ENCODE assay signal across 29 mouse cellular contexts in genomic region chr9:78157221-78157620, GRCm38 (mm10).
"Had no signal": no experiment of that assay in that cellular context is flagged by ENCODE, and none has a peak within 500 bp of the region (broad histone marks: within the 10 kb centered on the region; RNA-seq: fewer than 3 reads in every experiment).

No protein-coding gene starts in this region.

- H3K4me3 ChIP-seq: embryonic facial prominence, embryonic 10.5 days; embryonic facial prominence, embryonic 12.5 days; embryonic facial prominence, embryonic 13.5 days; embryonic facial prominence, embryonic 15.5 days; erythroblast, embryonic 14.5 days; forebrain, embryonic 10.5 days; forebrain, embryonic 12.5 days; forebrain, embryonic 13.5 days; forebrain, embryonic 15.5 days; gastrocnemius, adult 2 months; heart, adult 2 months had no signal

- H3K4me1 ChIP-seq: embryonic facial prominence, embryonic 10.5 days; embryonic facial prominence, embryonic 12.5 days; embryonic facial prominence, embryonic 13.5 days; embryonic facial prominence, embryonic 15.5 days; forebrain, embryonic 10.5 days; forebrain, embryonic 12.5 days; forebrain, embryonic 13.5 days; forebrain, embryonic 15.5 days had no signal

- ATAC-seq: forebrain, embryonic 13.5 days; forebrain, embryonic 14.5 days; forebrain, embryonic 15.5 days; forebrain, embryonic 16.5 days; forebrain, postnatal 0 days had no signal

- H3K9me3 ChIP-seq: embryonic facial prominence, embryonic 10.5 days; embryonic facial prominence, embryonic 12.5 days; embryonic facial prominence, embryonic 13.5 days; embryonic facial prominence, embryonic 15.5 days; forebrain, embryonic 10.5 days; forebrain, embryonic 12.5 days; forebrain, embryonic 13.5 days; forebrain, embryonic 15.5 days had no signal

- H3K27ac ChIP-seq: embryonic facial prominence, embryonic 10.5 days; embryonic facial prominence, embryonic 12.5 days; embryonic facial prominence, embryonic 13.5 days; embryonic facial prominence, embryonic 15.5 days; forebrain, embryonic 10.5 days; forebrain, embryonic 12.5 days; forebrain, embryonic 13.5 days; forebrain, embryonic 15.5 days; gastrocnemius, adult 2 months; heart, adult 2 months had no signal

- H3K9ac ChIP-seq: embryonic facial prominence, embryonic 12.5 days; embryonic facial prominence, embryonic 13.5 days; embryonic facial prominence, embryonic 15.5 days; forebrain, embryonic 13.5 days; forebrain, embryonic 15.5 days; forebrain, postnatal 0 days had no signal

- DNase-seq: cerebellum, adult 2 months; cerebellum, adult 8-10 months; cerebellum, adult 9-10 months; cerebellum, adult 9-11 months; cerebellum, postnatal 10 days; cerebellum, postnatal 14 days; cerebellum, postnatal 25 days; cerebellum, postnatal 36 days; embryo, embryonic 11 days; forebrain, postnatal 0 days; gastrocnemius, adult 2 months; gastrocnemius, postnatal 10 days; gastrocnemius, postnatal 14 days; gastrocnemius, postnatal 25 days; gastrocnemius, postnatal 36 days; heart, adult 11 months; heart, adult 18-20 months; heart, adult 2 months had no signal

- H3K27me3 ChIP-seq: embryonic facial prominence, embryonic 12.5 days; embryonic facial prominence, embryonic 13.5 days; embryonic facial prominence, embryonic 15.5 days; forebrain, embryonic 12.5 days; forebrain, embryonic 13.5 days; forebrain, embryonic 15.5 days had no signal

- H3K4me2 ChIP-seq: embryonic facial prominence, embryonic 12.5 days; embryonic facial prominence, embryonic 13.5 days; embryonic facial prominence, embryonic 15.5 days; forebrain, embryonic 12.5 days; forebrain, embryonic 13.5 days; forebrain, embryonic 15.5 days had no signal
